Mouse (Mus musculus) embryonic fibroblast, embryonic 13.5 days (primary cell): ENCODE measurements around the gene Trex1.

Experiments used
- CTCF ChIP-seq: IDR thresholded peaks from 2 replicates; pipeline ENCODE4 v1.5.1; 2011; ENCODE audit warnings: mild to moderate bottlenecking, control low read depth, low read length, moderate library complexity, borderline replicate concordance; ENCODE audit not compliant: insufficient read depth
- POLR2A ChIP-seq: IDR thresholded peaks from 2 replicates; pipeline ENCODE4 v1.6.1; 2011; ENCODE audit warnings: low read depth, mild to moderate bottlenecking, control low read depth, low read length, moderate library complexity

- TF ChIP-seq CTCF (no peak), POLR2A (peak; percentile 67)
Measured at GRCm38 (mm10) chr9:109038901-109039364, 20.6 kb downstream of the Trex1 start.
